Mouse (Mus musculus) cerebellum, adult 2 months (tissue): ENCODE data around the gene Rps27l.

Experiments used
- CTCF ChIP-seq: fragments of 200-500 bp; IDR thresholded peaks from 2 replicates; pipeline ENCODE4 v1.5.1; 2011; ENCODE audit warnings: low read depth, mild to moderate bottlenecking, control low read depth, low read length, moderate library complexity, borderline replicate concordance; ENCODE audit not compliant: insufficient read depth
- POLR2A ChIP-seq: fragments of 200-500 bp; IDR thresholded peaks from 2 replicates; pipeline ENCODE4 v1.6.1; 2011; ENCODE audit warnings: low read length, control low read depth, borderline replicate concordance; ENCODE audit not compliant: insufficient read depth

GRCm38 (mm10) chr9:66952886-66953285, 7.0 kb downstream of the Rps27l start:
- TF ChIP-seq CTCF: no peak
- TF ChIP-seq POLR2A: no peak
